Mouse (Mus musculus) testis, adult 2 months (tissue): ENCODE data around the gene Sae1.
A peak's percentile ranks its signal among the peaks of the same experiment; 100 is the strongest.

ENCODE experiments used
- CTCF ChIP-seq: fragments of 200-500 bp; IDR thresholded peaks from 2 replicates; pipeline ENCODE4 v1.5.1; 2012; ENCODE audit warnings: low read depth, mild to moderate bottlenecking, inconsistent platforms, low read length, moderate library complexity; ENCODE audit not compliant: control insufficient read depth, insufficient read depth, insufficient replicate concordance
- POLR2A ChIP-seq: fragments of 200-500 bp; IDR thresholded peaks from 2 replicates; pipeline ENCODE4 v1.6.1; 2012; ENCODE audit warnings: low read depth, mild to moderate bottlenecking, inconsistent platforms, low read length, moderate library complexity; ENCODE audit not compliant: control insufficient read depth

DNA sequence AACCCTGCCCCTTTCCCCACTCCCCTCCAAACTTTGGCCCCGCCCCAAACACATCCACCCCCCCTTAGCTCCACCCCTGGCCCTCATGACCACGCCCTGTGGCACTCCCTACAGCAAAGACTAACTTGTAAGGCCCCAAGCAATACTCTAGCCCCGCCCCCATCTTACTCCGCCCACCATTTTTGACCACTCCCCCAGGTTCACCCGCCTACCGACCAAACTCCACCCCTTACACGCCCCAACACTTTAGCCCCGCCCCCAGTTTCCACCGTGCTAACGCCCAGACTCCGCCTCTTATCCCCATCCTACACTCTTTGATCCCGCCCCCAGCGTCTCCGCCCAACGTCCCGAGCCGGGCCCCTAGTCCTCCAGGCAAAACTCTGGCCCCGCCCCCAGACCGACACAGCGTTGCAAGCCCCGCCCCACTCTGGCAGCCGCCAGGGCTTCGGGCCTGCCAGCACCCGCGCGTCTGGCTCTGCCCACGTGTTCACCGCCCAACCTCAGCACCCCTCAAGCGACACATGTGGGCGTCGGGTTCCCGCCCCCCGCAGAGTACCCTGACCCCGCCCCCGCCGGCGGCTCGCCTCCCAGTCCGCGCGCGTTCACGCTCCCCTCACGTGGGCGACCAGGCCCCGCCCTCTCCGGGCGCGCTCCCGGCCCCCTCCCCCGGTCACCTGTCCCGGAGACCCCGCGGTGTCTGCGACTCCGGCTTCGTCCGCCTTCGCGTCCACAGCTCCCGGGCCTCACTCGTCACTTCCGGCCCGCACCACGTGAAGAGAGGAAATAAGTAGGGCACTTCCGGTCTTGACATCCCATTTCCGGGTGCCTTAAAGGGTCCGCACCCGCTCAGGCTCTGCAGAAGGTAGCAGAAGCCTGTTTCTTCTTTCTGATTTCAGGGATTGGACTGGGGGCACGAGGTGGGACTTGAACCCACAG, 101.3 kb downstream of the Sae1 start, which contains the start of gene Ccdc9:
- TF ChIP-seq POLR2A (peak; percentile 55; the same call in 1 of the 2 replicates), CTCF (no peak)
